Mouse (Mus musculus) neural tube, embryonic 11.5 days (tissue): Measurements from ENCODE around the gene Arhgap23. TPM values are rescaled to one million over a fixed set of nuclear protein-coding genes. Genes with fewer than 3 reads are reported as not detected.

Experiments used
- ATAC-seq: fragments of 200-750 bp; cut with Nextera tagmentation; 2 replicates; pipeline ENCODE4 v1.8.0; 2017; ENCODE audit warnings: moderate number of reproducible peaks, mild to moderate bottlenecking, moderate TSS enrichment, moderate library complexity; ENCODE audit not compliant: insufficient read depth, low FRiP score, low TSS enrichment
- DNase-seq: peaks from one replicate; pipeline ENCODE4 v3.0.0-alpha.2; 2015; ENCODE audit warnings: low spot score
- H3K27ac ChIP-seq: fragments of 300-500 bp; sonication (generic); 2 replicates; pipeline ENCODE4 v1.5.1; 2014; ENCODE audit warnings: low read depth, mild to moderate bottlenecking, low read length
- H3K27me3 ChIP-seq: fragments of 300-500 bp; sonication (generic); 2 replicates; pipeline ENCODE4 v1.6.1; 2014; ENCODE audit warnings: mild to moderate bottlenecking, low read length, mixed read lengths; ENCODE audit not compliant: control insufficient read depth, insufficient read depth
- H3K36me3 ChIP-seq: fragments of 300-500 bp; sonication (generic); 2 replicates; pipeline ENCODE4 v1.6.1; 2014; ENCODE audit warnings: mild to moderate bottlenecking, low read length, moderate library complexity, mixed read lengths; ENCODE audit not compliant: control insufficient read depth, insufficient read depth
- H3K4me1 ChIP-seq: fragments of 300-500 bp; sonication (generic); 2 replicates; pipeline ENCODE4 v1.6.1; 2014; ENCODE audit warnings: low read length, mixed read lengths; ENCODE audit not compliant: control insufficient read depth, insufficient read depth
- H3K4me2 ChIP-seq: fragments of 300-500 bp; sonication (generic); 2 replicates; pipeline ENCODE4 v1.6.1; 2014; ENCODE audit warnings: low read depth, mild to moderate bottlenecking, moderate library complexity
- H3K4me3 ChIP-seq: fragments of 300-500 bp; sonication (generic); 2 replicates; pipeline ENCODE4 v1.5.1; 2014; ENCODE audit warnings: low read depth, low read length
- H3K9ac ChIP-seq: fragments of 300-500 bp; sonication (generic); 2 replicates; pipeline ENCODE4 v1.6.1; 2014; ENCODE audit warnings: mild to moderate bottlenecking, low read length
- H3K9me3 ChIP-seq: fragments of 300-500 bp; sonication (generic); 2 replicates; pipeline ENCODE4 v1.6.1; 2016; ENCODE audit warnings: low read length; ENCODE audit not compliant: control insufficient read depth
- WGBS: fragments of 180-500 bp; shearing (Covaris S2); extraction: QIAGEN DNeasy Blood & Tissue Kit; methylation state at CpG from one replicate; pipeline ENCODE4 v1.1.7; 2014; 5-methylcytosine and 5-hydroxymethylcytosine counted together
- polyA plus RNA-seq: library from polyadenylated mRNA; unstranded; fragments of >200 nt; fragmentation: Nextera tagmentation; extraction: Ambion mirVana; gene quantifications from 2 replicates; pipeline ENCODE4 v1.2.1, GENCODE M21; 2014

The Arhgap23 gene
- polyA plus RNA-seq, 1 experiment from 2014 or later, result 5.2 TPM

DNA sequence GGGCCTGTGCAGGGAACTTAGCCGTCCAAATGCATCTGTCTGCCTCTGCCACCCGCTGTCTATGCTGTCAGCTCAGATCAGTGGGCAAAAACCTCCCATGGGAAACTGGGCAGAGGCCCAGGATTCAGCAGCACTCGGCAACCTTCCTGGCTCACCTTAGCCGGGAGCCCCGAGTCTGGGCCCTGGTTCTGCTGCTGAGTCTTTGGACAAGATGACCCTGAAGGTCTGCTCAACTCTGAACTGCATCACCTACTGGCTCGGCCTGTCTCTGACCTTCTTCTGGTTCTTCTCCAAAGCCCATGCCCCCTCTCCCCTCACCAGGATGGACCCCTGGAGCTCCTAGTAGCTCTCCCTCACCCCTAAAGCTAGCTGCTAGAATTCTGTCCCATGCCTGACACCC is 30.3 kb downstream of the Arhgap23 start:
- H3K4me2 ChIP-seq, result peak overlapping the region; percentile 3; the same call in 1 of the 2 replicates
- peak overlapping the region; percentile 42; the same call in 1 of the 2 replicates for H3K27ac ChIP-seq
- peaks cover 14% of the 10 kb centered on the region; the same call in 1 of the 2 replicates for H3K4me1 ChIP-seq
- no peak for ATAC-seq
- no peak overlapping the region for H3K4me3 ChIP-seq
- 79% methylated on average over 6 of the region's 6 CpGs for WGBS
- no peaks in the 10 kb centered on the region for H3K9me3 ChIP-seq
- H3K27me3 ChIP-seq, result peaks cover 12% of the 10 kb centered on the region
- peaks cover 2% of the 10 kb centered on the region; the same call in 1 of the 2 replicates for H3K36me3 ChIP-seq
- DNase-seq, result no peak
- H3K9ac ChIP-seq, result no peak overlapping the region; the same call in 1 of the 2 replicates

DNA sequence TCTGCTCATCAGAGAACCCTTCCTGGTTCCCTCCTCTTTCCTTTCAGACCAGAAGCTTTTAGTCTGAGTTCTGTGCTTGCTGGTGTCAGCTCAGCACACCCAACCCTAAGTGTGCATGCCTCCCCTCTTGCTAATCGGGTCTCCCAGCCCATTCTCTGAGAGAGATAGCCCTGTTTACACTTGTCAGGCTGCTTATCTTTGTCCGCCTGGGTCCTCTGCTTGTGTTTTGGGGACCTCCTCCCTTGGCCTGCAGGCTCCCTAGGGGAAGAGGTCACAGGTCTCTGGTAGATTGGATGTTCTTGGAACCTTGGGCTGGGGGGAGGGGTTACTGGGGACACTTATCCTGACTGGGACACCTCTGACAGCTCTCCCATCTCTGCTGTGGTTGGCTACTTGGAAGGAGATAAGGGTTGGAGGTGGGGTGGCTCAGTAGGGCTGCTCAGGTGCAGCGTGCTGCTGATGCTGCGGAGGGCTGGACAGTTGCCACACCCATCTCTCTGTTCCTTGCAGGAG is 30.7 kb downstream of the Arhgap23 start:
- peaks cover 15% of the 10 kb centered on the region; the same call in 1 of the 2 replicates for H3K4me1 ChIP-seq
- H3K4me2 ChIP-seq, result no peak overlapping the region
- 71% methylated on average over 4 of the region's 4 CpGs for WGBS
- peaks cover 8% of the 10 kb centered on the region for H3K27me3 ChIP-seq
- H3K27ac ChIP-seq, result no peak overlapping the region
- H3K9ac ChIP-seq, result no peak overlapping the region
- no peak overlapping the region for H3K4me3 ChIP-seq
- ATAC-seq (no peak), DNase-seq (no peak)
- H3K36me3 ChIP-seq, result peaks cover 2% of the 10 kb centered on the region; the same call in 1 of the 2 replicates
- no peaks in the 10 kb centered on the region for H3K9me3 ChIP-seq

DNA sequence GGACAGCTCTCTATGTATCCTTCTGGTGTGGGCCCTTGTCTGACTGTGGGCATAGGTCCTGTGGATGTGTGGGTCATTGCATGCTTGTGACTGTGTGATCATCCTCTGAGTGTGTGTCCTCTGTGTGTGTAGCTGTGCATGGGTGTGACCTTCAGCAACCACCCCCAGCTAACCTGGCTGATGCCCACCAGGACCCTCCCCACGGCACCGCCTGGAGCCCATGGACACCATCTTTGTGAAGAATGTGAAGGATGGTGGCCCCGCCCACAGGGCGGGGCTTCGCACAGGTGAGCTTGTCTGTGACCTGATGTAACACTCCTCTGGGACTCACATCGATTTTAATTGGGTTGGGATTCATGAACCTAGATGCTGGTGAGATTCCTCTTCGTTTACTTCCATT is 32.6 kb downstream of the Arhgap23 start:
- peaks cover 2% of the 10 kb centered on the region; the same call in 1 of the 2 replicates for H3K36me3 ChIP-seq
- no peaks in the 10 kb centered on the region for H3K9me3 ChIP-seq
- H3K27ac ChIP-seq, result no peak overlapping the region
- H3K9ac ChIP-seq, result no peak overlapping the region
- H3K4me3 ChIP-seq, result no peak overlapping the region
- H3K4me2 ChIP-seq, result no peak overlapping the region
- peaks cover 11% of the 10 kb centered on the region; the same call in 1 of the 2 replicates for H3K4me1 ChIP-seq
- WGBS, result 83% methylated on average over 7 of the region's 7 CpGs
- DNase-seq (no peak), ATAC-seq (no peak)
- H3K27me3 ChIP-seq, result no peaks in the 10 kb centered on the region

DNA sequence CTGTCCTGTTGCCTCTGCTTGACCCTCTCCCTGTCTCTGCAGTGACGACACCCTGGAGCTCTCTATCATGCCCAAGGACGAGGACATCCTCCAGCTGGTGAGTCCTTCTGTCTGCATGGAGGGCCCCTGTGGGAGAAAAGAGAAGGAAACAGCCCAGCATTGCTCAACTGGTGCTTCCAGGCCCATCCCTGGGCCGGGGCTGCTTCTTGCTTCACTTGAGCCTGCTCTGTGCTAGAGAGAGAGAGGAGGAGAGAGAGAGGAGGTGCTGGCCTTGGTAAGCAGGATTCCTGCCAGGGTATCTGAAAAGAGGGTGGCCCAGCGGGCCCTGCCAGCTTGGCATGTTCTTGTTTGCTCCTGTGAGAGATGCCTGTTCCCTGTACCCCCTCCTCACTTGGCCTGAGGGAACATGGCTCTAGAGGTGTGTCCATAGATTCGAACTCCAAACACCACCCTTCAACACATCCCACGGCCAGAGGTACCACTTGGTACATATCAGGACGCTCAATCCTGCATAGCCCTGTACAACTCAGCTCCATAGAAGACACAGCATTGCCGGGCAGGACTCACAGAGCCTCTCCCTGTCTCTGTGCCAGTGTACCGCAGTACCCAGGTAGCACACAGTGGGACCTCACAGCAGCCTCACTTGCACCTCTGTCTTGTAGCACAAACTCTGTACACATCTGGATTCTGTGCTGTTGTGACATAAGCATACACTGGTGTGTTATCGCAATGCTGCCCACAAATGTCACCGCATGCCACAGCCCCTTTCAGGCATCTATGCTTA is 33.5 kb downstream of the Arhgap23 start:
- H3K27ac ChIP-seq, result no peak overlapping the region
- WGBS, result 91% methylated on average over 11 of the region's 11 CpGs
- no peaks in the 10 kb centered on the region for H3K27me3 ChIP-seq
- H3K4me1 ChIP-seq, result peaks cover 11% of the 10 kb centered on the region; the same call in 1 of the 2 replicates
- no peaks in the 10 kb centered on the region for H3K9me3 ChIP-seq
- ATAC-seq (no peak), DNase-seq (no peak)
- H3K4me2 ChIP-seq, result no peak overlapping the region
- no peak overlapping the region for H3K4me3 ChIP-seq
- H3K9ac ChIP-seq, result no peak overlapping the region
- peaks cover 2% of the 10 kb centered on the region; the same call in 1 of the 2 replicates for H3K36me3 ChIP-seq

DNA sequence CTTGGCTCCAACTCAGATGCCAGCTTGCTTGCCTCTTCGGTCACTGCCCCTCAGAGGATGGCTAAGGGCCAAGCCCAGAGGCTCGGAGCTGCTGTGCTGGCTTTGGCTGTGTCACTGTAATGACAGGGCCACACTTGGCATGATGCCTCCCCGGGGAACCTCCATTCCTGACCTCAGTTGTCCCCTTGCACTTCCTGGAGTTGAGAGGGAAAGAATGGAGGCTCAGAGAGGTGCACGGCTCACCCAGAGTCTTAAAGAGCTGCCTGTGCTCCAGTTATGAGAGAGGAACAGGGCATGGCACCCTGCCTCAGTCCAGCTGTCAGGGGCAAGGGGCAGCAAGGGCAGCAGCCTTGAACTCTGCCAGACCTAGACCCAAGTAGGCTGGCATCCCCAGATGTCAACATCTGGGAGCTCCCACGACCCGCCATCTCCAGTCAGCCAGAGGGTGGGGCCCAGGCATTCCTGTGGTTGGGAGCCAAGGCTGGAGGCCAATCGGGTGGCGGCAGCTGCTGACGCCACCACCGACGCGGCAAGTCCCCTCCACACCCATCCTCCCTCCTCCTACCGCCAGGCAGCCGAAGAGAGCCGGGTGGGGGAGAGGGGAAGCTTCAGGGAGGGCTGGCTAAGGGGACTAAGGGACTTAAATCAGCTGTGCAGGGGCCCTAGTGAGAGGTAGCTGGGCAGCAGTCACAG is 34.4 kb downstream of the Arhgap23 start:
- Histone ChIP-seq H3K27me3 (no peaks in the 10 kb centered on the region), H3K27ac (0 out of 2 replicates have a peak overlapping the region, but pooled peaks have one; percentile 27), H3K9me3 (no peaks in the 10 kb centered on the region), H3K4me1 (peaks cover 11% of the 10 kb centered on the region; the same call in 1 of the 2 replicates), H3K4me2 (peak overlapping the region; percentile 58), H3K4me3 (peak overlapping the region; percentile 43), H3K9ac (peak overlapping the region; percentile 65), H3K36me3 (peaks cover 4% of the 10 kb centered on the region; the same call in 1 of the 2 replicates)
- DNase-seq (peak; percentile 82), ATAC-seq (peak; percentile 77)
- 19% methylated on average over 13 of the region's 15 CpGs for WGBS

DNA sequence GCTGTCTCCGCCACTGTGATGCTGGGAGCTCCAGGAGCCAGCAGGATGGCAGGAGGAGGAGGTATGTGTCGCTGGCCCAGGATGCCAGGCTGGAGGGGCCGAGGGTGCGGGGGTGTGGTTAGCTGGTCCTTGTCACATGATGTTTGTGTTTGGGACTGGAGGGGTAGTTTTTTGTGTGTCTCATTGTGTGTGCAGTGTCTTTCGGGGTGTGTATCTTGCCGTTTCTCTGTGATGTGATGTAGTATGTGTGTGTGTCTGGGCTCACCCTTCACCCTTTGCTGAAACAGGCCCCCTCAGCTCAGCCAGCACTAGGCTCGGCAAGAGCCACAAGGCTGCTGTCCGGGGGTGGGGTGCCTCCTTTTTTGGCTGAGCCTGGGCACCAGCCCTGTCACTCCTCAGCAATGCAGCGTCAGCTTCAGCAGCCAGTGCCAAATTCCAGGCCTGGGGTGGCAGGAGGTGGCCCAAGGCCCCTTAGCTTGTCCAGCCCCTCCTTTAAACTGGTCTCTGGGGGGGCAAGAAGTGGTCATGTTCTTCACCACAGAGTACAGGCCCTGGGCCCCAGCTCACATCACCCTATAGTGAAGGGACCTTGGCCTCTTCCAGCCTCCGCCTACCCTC is 35.1 kb downstream of the Arhgap23 start:
- H3K9ac ChIP-seq, result peak overlapping the region; percentile 65
- no peaks in the 10 kb centered on the region for H3K27me3 ChIP-seq
- ATAC-seq (peak; percentile 15; the same call in 1 of the 2 replicates), DNase-seq (no peak)
- peak overlapping the region; percentile 43 for H3K4me3 ChIP-seq
- peaks cover 11% of the 10 kb centered on the region; the same call in 1 of the 2 replicates for H3K4me1 ChIP-seq
- peaks cover 2% of the 10 kb centered on the region; the same call in 1 of the 2 replicates for H3K36me3 ChIP-seq
- no peaks in the 10 kb centered on the region for H3K9me3 ChIP-seq
- 34% methylated on average over 10 of the region's 10 CpGs for WGBS
- H3K27ac ChIP-seq, result no peak overlapping the region
- H3K4me2 ChIP-seq, result peak overlapping the region; percentile 58

DNA sequence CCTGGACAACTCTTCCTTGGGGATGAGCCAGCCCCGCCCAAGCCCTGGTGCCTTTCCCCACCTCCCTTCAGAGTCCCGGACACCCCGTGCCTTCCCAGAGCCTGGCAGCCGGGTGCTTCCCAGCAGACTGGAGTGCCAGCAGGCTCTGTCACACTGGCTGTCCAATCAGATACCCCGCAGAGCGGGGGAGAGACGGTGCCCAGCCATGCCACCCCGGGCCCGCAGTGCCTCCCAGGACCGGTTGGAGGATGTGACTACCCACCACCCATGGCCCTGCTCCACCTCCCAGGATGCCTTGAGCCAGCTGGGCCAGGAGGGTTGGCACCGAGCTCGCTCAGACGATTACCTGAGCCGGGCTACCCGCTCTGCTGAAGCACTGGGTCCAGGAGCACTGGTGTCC is 36.3 kb downstream of the Arhgap23 start:
- Histone ChIP-seq H3K27me3 (no peaks in the 10 kb centered on the region), H3K27ac (no peak overlapping the region), H3K4me2 (no peak overlapping the region), H3K36me3 (peaks cover 2% of the 10 kb centered on the region; the same call in 1 of the 2 replicates), H3K9ac (no peak overlapping the region), H3K4me1 (peaks cover 11% of the 10 kb centered on the region; the same call in 1 of the 2 replicates), H3K4me3 (no peak overlapping the region), H3K9me3 (no peaks in the 10 kb centered on the region)
- no peak for DNase-seq
- 93% methylated on average over 15 of the region's 15 CpGs for WGBS
- no peak for ATAC-seq

DNA sequence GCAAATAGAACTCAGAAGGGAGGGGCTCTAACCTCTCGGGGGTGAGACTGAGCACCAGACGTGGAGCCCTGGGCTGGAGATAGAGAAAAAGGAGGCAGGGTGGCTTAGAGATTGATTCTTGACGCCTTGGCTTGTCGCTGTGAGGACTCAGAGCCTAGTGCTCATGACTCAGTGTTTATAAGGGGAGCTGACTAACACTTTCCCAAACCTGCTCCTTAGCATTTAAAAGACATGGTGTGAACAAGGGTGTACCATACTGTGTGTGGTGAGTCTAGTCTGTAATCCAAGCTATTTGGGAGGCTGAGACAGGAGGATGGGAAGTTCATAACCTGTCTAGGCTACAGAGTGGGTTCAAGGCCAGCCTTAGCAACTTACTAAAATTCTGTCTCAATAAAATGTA is 41.8 kb downstream of the Arhgap23 start:
- no peak overlapping the region for H3K27ac ChIP-seq
- H3K4me3 ChIP-seq, result no peak overlapping the region
- H3K9me3 ChIP-seq, result no peaks in the 10 kb centered on the region
- no peaks in the 10 kb centered on the region for H3K27me3 ChIP-seq
- H3K36me3 ChIP-seq, result peaks cover 7% of the 10 kb centered on the region
- ATAC-seq (no peak), DNase-seq (no peak)
- H3K4me1 ChIP-seq, result no peaks in the 10 kb centered on the region
- H3K4me2 ChIP-seq, result no peak overlapping the region
- 80% methylated on average over 4 of the region's 4 CpGs for WGBS
- no peak overlapping the region for H3K9ac ChIP-seq
